In the genomic region with DNA sequence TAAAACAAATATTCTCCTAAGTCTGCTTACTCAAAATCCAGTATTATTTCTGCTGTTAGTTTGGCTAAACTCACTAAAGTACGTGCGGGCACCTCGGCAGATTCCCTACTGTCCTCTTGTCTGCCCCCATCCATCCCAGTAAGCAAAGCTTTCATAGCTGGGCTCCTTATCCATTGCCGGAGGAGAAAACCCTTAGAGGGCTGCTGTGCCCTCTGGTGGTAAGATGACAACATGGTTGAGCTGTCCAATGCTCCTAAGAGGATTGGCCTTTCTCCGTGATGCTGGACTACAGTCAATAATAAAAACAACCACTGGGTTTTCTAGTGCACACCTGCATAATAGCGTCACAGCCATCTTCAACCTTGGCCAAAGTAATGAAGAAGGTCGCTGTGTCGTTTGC, we compare ENCODE assay signal across 8 mouse cellular contexts. TPM values are rescaled to one million over a fixed set of nuclear protein-coding genes. Genes with fewer than 3 reads are reported as not detected.
DNase-seq lines count a peak whose midpoint lies in the region.

No protein-coding gene starts in this region.

- DNase-seq in adrenal gland, adult (ENCODE audit: inconsistent age in 2 of 2, low spot score in 1 of 2) = peak; percentile 66 to 82
- DNase-seq in adrenal gland, postnatal 25 days = no peak
- DNase-seq in urinary bladder, postnatal 25 days (ENCODE audit: low spot score) = peak; percentile 26
- DNase-seq in urinary bladder, postnatal 10 days (ENCODE audit: low spot score) = no peak
- DNase-seq in frontal cortex, postnatal 36 days (ENCODE audit: low spot score in 2 of 2) = peak; percentile 44 to 65
- DNase-seq in kidney, postnatal 36 days = peak; percentile 32 to 70
- DNase-seq in mesoderm, embryonic 11.5 days (ENCODE audit: low read depth, low spot score) = peak; percentile 75
- DNase-seq in B cell, adult 2 months = no peak

RNA-seq across cellular contexts. Expression of a gene that starts 59.3 kb away (rescaled TPM):
- 30.7 and 36.1 TPM in 2 replicates for total RNA-seq in adrenal gland, postnatal 25 days (2021)

Comparison
In these comparisons a context has a peak if more than half of its experiments do, and no peak if none do; other contexts are left out.
1. DNase-seq: peak in adrenal gland, adult (2 of 2), urinary bladder, postnatal 25 days (single experiment), frontal cortex, postnatal 36 days (2 of 2), kidney, postnatal 36 days (2 of 2) and mesoderm, embryonic 11.5 days (single experiment); none in adrenal gland, postnatal 25 days (single experiment), urinary bladder, postnatal 10 days (single experiment) and B cell, adult 2 months (0 of 2).